Mouse (Mus musculus): ENCODE results near the gene Adamts7.

- no peak for TF ChIP-seq POLR2A (IDR thresholded peaks at IDR 0.05; ENCODE audit: low read depth, low read length)
- no peak for TF ChIP-seq CTCF (IDR thresholded peaks at IDR 0.05; ENCODE audit: borderline replicate concordance, insufficient read depth, low read length)
These were observed 20.0 kb downstream of the Adamts7 start for GRCm38 (mm10) chr9:90182636-90183421.

Measured in embryonic fibroblast, embryonic 13.5 days (primary cell).